Mouse (Mus musculus) heart, embryonic 13.5 days (tissue): ENCODE measurements around the gene Gmfg. TPM values are rescaled to one million over a fixed set of nuclear protein-coding genes. Genes with fewer than 3 reads are reported as not detected.
A peak's percentile ranks its signal among the peaks of the same experiment; 100 is the strongest.

ENCODE experiments used
- ATAC-seq: fragments of 200-750 bp; cut with Nextera tagmentation; 2 replicates; pipeline ENCODE4 v1.8.0; 2017; ENCODE audit warnings: moderate TSS enrichment; ENCODE audit not compliant: insufficient number of reproducible peaks, low FRiP score, low TSS enrichment; ENCODE audit errors: extremely low read depth
- H3K27ac ChIP-seq: fragments of 300-500 bp; sonication (generic); replicated peaks from 2 replicates; pipeline ENCODE4 v1.5.1; 2015; ENCODE audit warnings: moderate library complexity, mild to moderate bottlenecking, inconsistent platforms
- H3K27me3 ChIP-seq: fragments of 300-500 bp; sonication (generic); replicated peaks from 2 replicates; pipeline ENCODE4 v1.6.1; 2015; ENCODE audit warnings: mild to moderate bottlenecking, inconsistent platforms
- H3K36me3 ChIP-seq: fragments of 300-500 bp; sonication (generic); 2 replicates; pipeline ENCODE4 v1.6.1; 2015; ENCODE audit warnings: mild to moderate bottlenecking, inconsistent platforms
- H3K4me1 ChIP-seq: fragments of 300-500 bp; sonication (generic); 2 replicates; pipeline ENCODE4 v1.6.1; 2015; ENCODE audit warnings: inconsistent platforms
- H3K4me2 ChIP-seq: fragments of 300-500 bp; sonication (generic); 2 replicates; pipeline ENCODE4 v1.6.1; 2015; ENCODE audit warnings: inconsistent platforms, mild to moderate bottlenecking, moderate library complexity
- H3K4me3 ChIP-seq: fragments of 300-500 bp; sonication (generic); 2 replicates; pipeline ENCODE4 v1.5.1; 2015; ENCODE audit warnings: moderate library complexity, mild to moderate bottlenecking, inconsistent platforms
- H3K9ac ChIP-seq: fragments of 300-500 bp; sonication (generic); 2 replicates; pipeline ENCODE4 v1.6.1; 2015; ENCODE audit warnings: inconsistent platforms, mild to moderate bottlenecking, moderate library complexity
- H3K9me3 ChIP-seq: fragments of 300-500 bp; sonication (generic); 2 replicates; pipeline ENCODE4 v1.6.1; 2016; ENCODE audit warnings: inconsistent platforms
- WGBS: fragments of 180-500 bp; shearing (Covaris S2); methylation state at CpG from one replicate; pipeline ENCODE4 v1.1.7; 2015; ENCODE audit warnings: mixed read lengths; 5-methylcytosine and 5-hydroxymethylcytosine counted together
- polyA plus RNA-seq: library from polyadenylated mRNA; unstranded; fragments of >200 nt; fragmentation: Nextera tagmentation; extraction: Ambion mirVana; gene quantifications from 2 replicates; pipeline ENCODE4 v1.2.1, GENCODE M21; 2015

Gmfg gene
- polyA plus RNA-seq, 1 experiment from 2014 or later, result 8.4 TPM

GRCm38 (mm10) chr7:28490410-28490809 lies 53.2 kb downstream of the Gmfg start:
- Histone ChIP-seq H3K4me3 (no peak overlapping the region), H3K4me2 (peak overlapping the region; percentile 27), H3K27ac (no peak overlapping the region), H3K9ac (no peak overlapping the region), H3K9me3 (no peaks in the 10 kb centered on the region), H3K36me3 (no peaks in the 10 kb centered on the region), H3K4me1 (peaks cover 7% of the 10 kb centered on the region), H3K27me3 (peaks cover 27% of the 10 kb centered on the region)
- 2% methylated on average over 10 of the region's 10 CpGs for WGBS
- no peak for ATAC-seq

- H3K4me2 ChIP-seq, result peak overlapping the region; percentile 27
- no peak overlapping the region for H3K9ac ChIP-seq
- no peaks in the 10 kb centered on the region for H3K9me3 ChIP-seq
- no peak overlapping the region for H3K4me3 ChIP-seq
- H3K36me3 ChIP-seq, result no peaks in the 10 kb centered on the region
- peaks cover 7% of the 10 kb centered on the region for H3K4me1 ChIP-seq
- H3K27me3 ChIP-seq, result peaks cover 27% of the 10 kb centered on the region
- no peak overlapping the region for H3K27ac ChIP-seq
- ATAC-seq, result no peak
- 36% methylated on average over 14 of the region's 14 CpGs for WGBS
Observed at GRCm38 (mm10) chr7:28490903-28491302, 53.7 kb downstream of the Gmfg start.

- 82% methylated on average over 8 of the region's 8 CpGs for WGBS
- H3K9me3 ChIP-seq, result no peaks in the 10 kb centered on the region
Observed at GRCm38 (mm10) chr7:28492310-28492709, 55.1 kb downstream of the Gmfg start.

GRCm38 (mm10) chr7:28495426-28495825 lies 58.2 kb downstream of the Gmfg start:
- H3K9ac ChIP-seq, result no peak overlapping the region
- no peaks in the 10 kb centered on the region for H3K27me3 ChIP-seq
- H3K4me1 ChIP-seq, result no peaks in the 10 kb centered on the region
- no peak overlapping the region for H3K4me3 ChIP-seq
- H3K27ac ChIP-seq, result no peak overlapping the region
- H3K4me2 ChIP-seq, result no peak overlapping the region
- no peaks in the 10 kb centered on the region for H3K36me3 ChIP-seq
- WGBS, result 65% methylated on average over 11 of the region's 11 CpGs
- ATAC-seq, result no peak
- no peaks in the 10 kb centered on the region for H3K9me3 ChIP-seq

More at GRCm38 (mm10) chr7:28492310-28492709, 55.1 kb downstream of the Gmfg start:
- no peak for ATAC-seq
- Histone ChIP-seq H3K9ac (no peak overlapping the region), H3K4me1 (peaks cover 7% of the 10 kb centered on the region), H3K36me3 (no peaks in the 10 kb centered on the region), H3K4me2 (no peak overlapping the region), H3K27me3 (peaks cover 20% of the 10 kb centered on the region), H3K4me3 (no peak overlapping the region), H3K27ac (no peak overlapping the region)

Other genes with a start within 250 kb of the Gmfg start
- 1.1 and 1.2 TPM in 2 replicates for gene Eid2, start 169.6 kb upstream of the Gmfg start, polyA plus RNA-seq
- 7.4 and 7.6 TPM in 2 replicates for gene Eid2b, start 159.7 kb upstream of the Gmfg start, polyA plus RNA-seq
- gene Selenov, start 146.3 kb upstream of the Gmfg start, polyA plus RNA-seq, result not detected in 2 replicates
- 0.05 and 0.19 TPM in 2 replicates for gene Dll3, start 135.2 kb upstream of the Gmfg start, polyA plus RNA-seq
- gene Timm50, start 125.4 kb upstream of the Gmfg start, polyA plus RNA-seq, result 114 and 131 TPM in 2 replicates
- 60.1 and 62.3 TPM in 2 replicates for gene Supt5, start 98.7 kb upstream of the Gmfg start, polyA plus RNA-seq
- 599 and 651 TPM in 2 replicates for gene Rps16, start 86.8 kb upstream of the Gmfg start, polyA plus RNA-seq
- 43.5 and 49.3 TPM in 2 replicates for gene Plekhg2, start 64.8 kb upstream of the Gmfg start, polyA plus RNA-seq
- 11.9 and 13.6 TPM in 2 replicates for gene Zfp36, start 57.2 kb upstream of the Gmfg start, polyA plus RNA-seq
- 49.9 and 54.2 TPM in 2 replicates for gene Med29, start 44.7 kb upstream of the Gmfg start, polyA plus RNA-seq
- 73.4 and 75.1 TPM in 2 replicates for gene Paf1, start 44.5 kb upstream of the Gmfg start, polyA plus RNA-seq
- 0.94 and 1.1 TPM in 2 replicates for gene Lrfn1, start 14.5 kb downstream of the Gmfg start, polyA plus RNA-seq
- gene Ifnl2, start 73.0 kb downstream of the Gmfg start, polyA plus RNA-seq, result not detected in 2 replicates
- not detected in 2 replicates for gene Ifnl3, start 85.4 kb downstream of the Gmfg start, polyA plus RNA-seq
- gene Sycn, start 103.4 kb downstream of the Gmfg start, polyA plus RNA-seq, result not detected in 2 replicates
- not detected in 2 replicates for gene Nccrp1, start 109.8 kb downstream of the Gmfg start, polyA plus RNA-seq
- gene Samd4b, start 160.7 kb downstream of the Gmfg start, polyA plus RNA-seq, result 18.7 and 23.3 TPM in 2 replicates
- 27.9 and 30.5 TPM in 2 replicates for gene Pak4, start 160.7 kb downstream of the Gmfg start, polyA plus RNA-seq
- gene Acp7, start 193.9 kb downstream of the Gmfg start, polyA plus RNA-seq, result not detected in 2 replicates